Mouse (Mus musculus): ENCODE measurements around the gene Adam12. TPM values are rescaled to one million over a fixed set of nuclear protein-coding genes. Genes with fewer than 3 reads are reported as not detected.

The Adam12 gene
- total and polyA plus RNA-seq, 2 experiments from 2014 or later, result 1.0 to 4.6 TPM

GRCm38 (mm10) chr7:133928981-133929380, 303.0 kb downstream of the Adam12 start:
- Histone ChIP-seq H3K4me3 (ENCODE audit: low read depth, low read length) (no peak overlapping the region), H3K9me3 (replicated peaks; ENCODE audit: control insufficient read depth, low read length) (0 out of 2 replicates have a peak, but pooled peaks cover 3% of the 10 kb centered on the region), H3K36me3 (replicated peaks; ENCODE audit: control insufficient read depth, insufficient read depth, low read length) (no peaks in the 10 kb centered on the region), H3K27me3 (ENCODE audit: control insufficient read depth, insufficient read depth, low read length) (no peaks in the 10 kb centered on the region), H3K4me1 (ENCODE audit: control insufficient read depth, insufficient read depth) (peaks cover 3% of the 10 kb centered on the region), H3K4me2 (ENCODE audit: low read depth, low read length) (no peak overlapping the region), H3K9ac (replicated peaks; ENCODE audit: low read depth, low read length) (no peak overlapping the region), H3K27ac (ENCODE audit: low read depth) (no peak overlapping the region)
- WGBS, result 85% methylated on average over 3 of the region's 3 CpGs
- TF ChIP-seq EP300 (IDR thresholded peaks at IDR 0.05; ENCODE audit: low read depth) (no peak), CTCF (IDR thresholded peaks at IDR 0.05; ENCODE audit: low read depth) (no peak)
- ATAC-seq (ENCODE audit: insufficient read depth, low read depth), result no peak
- DNase-seq (ENCODE audit: low spot score), result no peak

GRCm38 (mm10) chr7:133925771-133926170, 306.2 kb downstream of the Adam12 start:
- DNase-seq (ENCODE audit: low spot score), result no peak
- no peak for TF ChIP-seq CTCF (IDR thresholded peaks at IDR 0.05; ENCODE audit: low read depth)
- TF ChIP-seq EP300 (IDR thresholded peaks at IDR 0.05; ENCODE audit: low read depth), result no peak
- no peak overlapping the region for H3K27ac ChIP-seq (ENCODE audit: low read depth)
- no peaks in the 10 kb centered on the region for H3K4me1 ChIP-seq (ENCODE audit: control insufficient read depth, insufficient read depth)
- no peak overlapping the region for H3K4me2 ChIP-seq (ENCODE audit: low read depth, low read length)
- no peaks in the 10 kb centered on the region for H3K36me3 ChIP-seq (replicated peaks; ENCODE audit: control insufficient read depth, insufficient read depth, low read length)
- no peak overlapping the region for H3K4me3 ChIP-seq (ENCODE audit: low read depth, low read length)
- H3K9ac ChIP-seq (replicated peaks; ENCODE audit: low read depth, low read length), result no peak overlapping the region
- H3K27me3 ChIP-seq (ENCODE audit: control insufficient read depth, insufficient read depth, low read length), result 0 out of 2 replicates have a peak, but pooled peaks cover 4% of the 10 kb centered on the region
- ATAC-seq (ENCODE audit: insufficient read depth, low read depth), result no peak
- WGBS, result 69% methylated on average over 2 of the region's 2 CpGs
- H3K9me3 ChIP-seq (replicated peaks; ENCODE audit: control insufficient read depth, low read length), result 0 out of 2 replicates have a peak, but pooled peaks cover 3% of the 10 kb centered on the region

GRCm38 (mm10) chr7:133923994-133924393, 308.0 kb downstream of the Adam12 start:
- 40% methylated on average over 6 of the region's 6 CpGs for WGBS
- H3K4me2 ChIP-seq (ENCODE audit: low read depth, low read length), result no peak overlapping the region

GRCm38 (mm10) chr7:133921291-133921690, 310.7 kb downstream of the Adam12 start:
- H3K4me1 ChIP-seq (ENCODE audit: control insufficient read depth, insufficient read depth), result no peaks in the 10 kb centered on the region
- H3K36me3 ChIP-seq (replicated peaks; ENCODE audit: control insufficient read depth, insufficient read depth, low read length), result no peaks in the 10 kb centered on the region
- H3K9me3 ChIP-seq (replicated peaks; ENCODE audit: control insufficient read depth, low read length), result no peaks in the 10 kb centered on the region
- H3K4me3 ChIP-seq (ENCODE audit: low read depth, low read length), result no peak overlapping the region
- H3K4me2 ChIP-seq (ENCODE audit: low read depth, low read length), result no peak overlapping the region
- ATAC-seq (ENCODE audit: insufficient read depth, low read depth) (no peak), DNase-seq (ENCODE audit: low spot score) (no peak)
- 87% methylated on average over 4 of the region's 4 CpGs for WGBS
- H3K27ac ChIP-seq (ENCODE audit: low read depth), result no peak overlapping the region
- 0 out of 2 replicates have a peak, but pooled peaks cover 4% of the 10 kb centered on the region for H3K27me3 ChIP-seq (ENCODE audit: control insufficient read depth, insufficient read depth, low read length)
- no peak for TF ChIP-seq CTCF (IDR thresholded peaks at IDR 0.05; ENCODE audit: low read depth)
- TF ChIP-seq EP300 (IDR thresholded peaks at IDR 0.05; ENCODE audit: low read depth), result no peak
- H3K9ac ChIP-seq (replicated peaks; ENCODE audit: low read depth, low read length), result no peak overlapping the region

More at GRCm38 (mm10) chr7:133923994-133924393, 308.0 kb downstream of the Adam12 start:
- Histone ChIP-seq H3K4me1 (ENCODE audit: control insufficient read depth, insufficient read depth) (no peaks in the 10 kb centered on the region), H3K27ac (ENCODE audit: low read depth) (no peak overlapping the region), H3K36me3 (replicated peaks; ENCODE audit: control insufficient read depth, insufficient read depth, low read length) (no peaks in the 10 kb centered on the region), H3K9me3 (replicated peaks; ENCODE audit: control insufficient read depth, low read length) (0 out of 2 replicates have a peak, but pooled peaks cover 3% of the 10 kb centered on the region), H3K4me3 (ENCODE audit: low read depth, low read length) (no peak overlapping the region), H3K27me3 (ENCODE audit: control insufficient read depth, insufficient read depth, low read length) (0 out of 2 replicates have a peak, but pooled peaks cover 4% of the 10 kb centered on the region), H3K9ac (replicated peaks; ENCODE audit: low read depth, low read length) (no peak overlapping the region)
- DNase-seq (ENCODE audit: low spot score) (no peak), ATAC-seq (ENCODE audit: insufficient read depth, low read depth) (no peak)
- TF ChIP-seq CTCF (IDR thresholded peaks at IDR 0.05; ENCODE audit: low read depth) (no peak), EP300 (IDR thresholded peaks at IDR 0.05; ENCODE audit: low read depth) (no peak)

GRCm38 (mm10) chr7:133920724-133921123, 311.2 kb downstream of the Adam12 start:
- Histone ChIP-seq H3K27me3 (ENCODE audit: control insufficient read depth, insufficient read depth, low read length) (0 out of 2 replicates have a peak, but pooled peaks cover 4% of the 10 kb centered on the region), H3K27ac (ENCODE audit: low read depth) (no peak overlapping the region), H3K4me3 (ENCODE audit: low read depth, low read length) (no peak overlapping the region), H3K4me2 (ENCODE audit: low read depth, low read length) (no peak overlapping the region), H3K9me3 (replicated peaks; ENCODE audit: control insufficient read depth, low read length) (no peaks in the 10 kb centered on the region), H3K36me3 (replicated peaks; ENCODE audit: control insufficient read depth, insufficient read depth, low read length) (no peaks in the 10 kb centered on the region), H3K4me1 (ENCODE audit: control insufficient read depth, insufficient read depth) (no peaks in the 10 kb centered on the region), H3K9ac (replicated peaks; ENCODE audit: low read depth, low read length) (no peak overlapping the region)
- ATAC-seq (ENCODE audit: insufficient read depth, low read depth) (no peak), DNase-seq (ENCODE audit: low spot score) (no peak)
- TF ChIP-seq CTCF (IDR thresholded peaks at IDR 0.05; ENCODE audit: low read depth), result no peak
- TF ChIP-seq EP300 (IDR thresholded peaks at IDR 0.05; ENCODE audit: low read depth), result no peak
- 62% methylated on average over 7 of the region's 7 CpGs for WGBS

- Histone ChIP-seq H3K9ac (replicated peaks; ENCODE audit: low read depth, low read length) (no peak overlapping the region), H3K4me2 (ENCODE audit: low read depth, low read length) (no peak overlapping the region), H3K4me1 (ENCODE audit: control insufficient read depth, insufficient read depth) (no peaks in the 10 kb centered on the region), H3K9me3 (replicated peaks; ENCODE audit: control insufficient read depth, low read length) (no peaks in the 10 kb centered on the region), H3K4me3 (ENCODE audit: low read depth, low read length) (no peak overlapping the region), H3K27ac (ENCODE audit: low read depth) (no peak overlapping the region), H3K27me3 (ENCODE audit: control insufficient read depth, insufficient read depth, low read length) (0 out of 2 replicates have a peak, but pooled peaks cover 4% of the 10 kb centered on the region), H3K36me3 (replicated peaks; ENCODE audit: control insufficient read depth, insufficient read depth, low read length) (no peaks in the 10 kb centered on the region)
- DNase-seq (ENCODE audit: low spot score) (no peak), ATAC-seq (ENCODE audit: insufficient read depth, low read depth) (no peak)
- TF ChIP-seq EP300 (IDR thresholded peaks at IDR 0.05; ENCODE audit: low read depth), result no peak
- no peak for TF ChIP-seq CTCF (IDR thresholded peaks at IDR 0.05; ENCODE audit: low read depth)
- 45% methylated on average over 5 of the region's 5 CpGs for WGBS
These were observed 312.0 kb downstream of the Adam12 start for GRCm38 (mm10) chr7:133919918-133920317.
